Mouse (Mus musculus) kidney, postnatal 0 days (tissue): ENCODE results near the gene Rbm43. TPM values are rescaled to one million over a fixed set of nuclear protein-coding genes. Genes with fewer than 3 reads are reported as not detected.

Source experiments
- ATAC-seq: fragments of 200-750 bp; cut with Nextera tagmentation; replicated peaks from 2 replicates; pipeline ENCODE4 v1.8.0; 2017; ENCODE audit warnings: low read depth, moderate number of reproducible peaks, moderate TSS enrichment, moderate library complexity; ENCODE audit not compliant: low FRiP score
- DNase-seq: peaks from one replicate; pipeline ENCODE4 v3.0.0-alpha.2; 2016; ENCODE audit warnings: low spot score
- H3K27ac ChIP-seq: fragments of 300-500 bp; sonication (generic); 2 replicates; pipeline ENCODE4 v1.5.1; 2014; ENCODE audit warnings: mild to moderate bottlenecking
- H3K27me3 ChIP-seq: fragments of 300-500 bp; sonication (generic); 2 replicates; pipeline ENCODE4 v1.6.1; 2014; ENCODE audit warnings: low read length, mixed read lengths; ENCODE audit not compliant: insufficient read depth
- H3K36me3 ChIP-seq: fragments of 300-500 bp; sonication (generic); 2 replicates; pipeline ENCODE4 v1.6.1; 2014; ENCODE audit warnings: low read length, mixed read lengths; ENCODE audit not compliant: insufficient read depth
- H3K4me1 ChIP-seq: fragments of 300-500 bp; sonication (generic); replicated peaks from 2 replicates; pipeline ENCODE4 v1.6.1; 2014; ENCODE audit warnings: antibody characterized with exemption, low read length, mixed read lengths; ENCODE audit not compliant: insufficient read depth
- H3K4me2 ChIP-seq: fragments of 300-500 bp; sonication (generic); 2 replicates; pipeline ENCODE4 v1.6.1; 2014; ENCODE audit warnings: mild to moderate bottlenecking, low read length, moderate library complexity, mixed read lengths
- H3K4me3 ChIP-seq: fragments of 300-500 bp; sonication (generic); replicated peaks from 2 replicates; pipeline ENCODE4 v1.5.1; 2014; ENCODE audit warnings: low read depth, low read length
- H3K9ac ChIP-seq: fragments of 300-500 bp; sonication (generic); 2 replicates; pipeline ENCODE4 v1.6.1; 2014; ENCODE audit warnings: low read depth, low read length
- H3K9me3 ChIP-seq: fragments of 300-500 bp; sonication (generic); replicated peaks from 2 replicates; pipeline ENCODE4 v1.6.1; 2016; ENCODE audit warnings: low read length, inconsistent platforms, mixed read lengths
- CTCF ChIP-seq: IDR thresholded peaks from 2 replicates; pipeline ENCODE4 v1.5.1; 2016; ENCODE audit warnings: antibody characterized with exemption, low read depth, mild to moderate bottlenecking, moderate library complexity
- WGBS: fragments of 180-500 bp; shearing (Covaris S2); extraction: QIAGEN DNeasy Blood & Tissue Kit; methylation state at CpG from one replicate; pipeline ENCODE4 v1.1.7; 2014; 5-methylcytosine and 5-hydroxymethylcytosine counted together
- polyA plus RNA-seq: library from polyadenylated mRNA; unstranded; fragments of >200 nt; fragmentation: Nextera tagmentation; extraction: Ambion mirVana; gene quantifications from 2 replicates; pipeline ENCODE4 v1.2.1, GENCODE M21; 2015

The Rbm43 gene
- polyA plus RNA-seq, 1 experiment from 2014 or later = 13.1 TPM

GRCm38 (mm10) chr2:51938750-51939149, 3.8 kb upstream of the Rbm43 start:
- Histone ChIP-seq H3K27me3 (no peaks in the 10 kb centered on the region), H3K9ac (no peak overlapping the region), H3K9me3 (no peaks in the 10 kb centered on the region), H3K4me1 (no peaks in the 10 kb centered on the region), H3K36me3 (no peaks in the 10 kb centered on the region), H3K4me3 (no peak overlapping the region), H3K4me2 (no peak overlapping the region), H3K27ac (no peak overlapping the region)
- DNase-seq (no peak), ATAC-seq (no peak)
- 46% methylated on average over 2 of the region's 3 CpGs for WGBS
- no peak for TF ChIP-seq CTCF

- Histone ChIP-seq H3K36me3 (no peaks in the 10 kb centered on the region), H3K4me2 (no peak overlapping the region), H3K4me1 (no peaks in the 10 kb centered on the region), H3K9me3 (no peaks in the 10 kb centered on the region), H3K27ac (no peak overlapping the region), H3K9ac (no peak overlapping the region), H3K4me3 (no peak overlapping the region), H3K27me3 (no peaks in the 10 kb centered on the region)
- TF ChIP-seq CTCF = no peak
- WGBS = 80% methylated on average over 6 of the region's 6 CpGs
- no peak for ATAC-seq
- no peak for DNase-seq
Measured at GRCm38 (mm10) chr2:51937004-51937403, 2.0 kb upstream of the Rbm43 start.

- no peaks in the 10 kb centered on the region for H3K27me3 ChIP-seq
- H3K9me3 ChIP-seq = no peaks in the 10 kb centered on the region
- H3K9ac ChIP-seq = no peak overlapping the region
- 85% methylated on average over 3 of the region's 3 CpGs for WGBS
- no peaks in the 10 kb centered on the region for H3K4me1 ChIP-seq
- no peak overlapping the region for H3K27ac ChIP-seq
- no peak overlapping the region for H3K4me2 ChIP-seq
- H3K36me3 ChIP-seq = no peaks in the 10 kb centered on the region
- DNase-seq (no peak), ATAC-seq (no peak)
- H3K4me3 ChIP-seq = no peak overlapping the region
- TF ChIP-seq CTCF = no peak
Measured at GRCm38 (mm10) chr2:51936585-51936984, 1.6 kb upstream of the Rbm43 start.

- no peak for TF ChIP-seq CTCF
- no peak for DNase-seq
- Histone ChIP-seq H3K4me3 (no peak overlapping the region), H3K9ac (no peak overlapping the region), H3K27ac (no peak overlapping the region), H3K9me3 (no peaks in the 10 kb centered on the region), H3K4me2 (no peak overlapping the region), H3K36me3 (no peaks in the 10 kb centered on the region), H3K4me1 (no peaks in the 10 kb centered on the region), H3K27me3 (no peaks in the 10 kb centered on the region)
- 93% methylated on average over 7 of the region's 7 CpGs for WGBS
- ATAC-seq = no peak
Measured at GRCm38 (mm10) chr2:51935921-51936320, 958 bp upstream of the Rbm43 start.

GRCm38 (mm10) chr2:51933341-51934134, 1.4 kb downstream of the Rbm43 start:
- Histone ChIP-seq H3K27ac (no peak overlapping the region), H3K4me2 (peak overlapping the region; percentile 82), H3K9ac (no peak overlapping the region), H3K4me3 (peak overlapping the region; percentile 76), H3K9me3 (no peaks in the 10 kb centered on the region), H3K27me3 (no peaks in the 10 kb centered on the region), H3K4me1 (no peaks in the 10 kb centered on the region), H3K36me3 (no peaks in the 10 kb centered on the region)
- 39% methylated on average over 12 of the region's 12 CpGs for WGBS
- ATAC-seq (no peak), DNase-seq (peak; percentile 19)
- no peak for TF ChIP-seq CTCF

- ATAC-seq = no peak
- no peak for TF ChIP-seq CTCF
- Histone ChIP-seq H3K27me3 (no peaks in the 10 kb centered on the region), H3K4me1 (no peaks in the 10 kb centered on the region), H3K9me3 (no peaks in the 10 kb centered on the region), H3K36me3 (no peaks in the 10 kb centered on the region), H3K27ac (no peak overlapping the region), H3K4me3 (no peak overlapping the region), H3K4me2 (peak overlapping the region; percentile 31), H3K9ac (no peak overlapping the region)
- DNase-seq = no peak
- 55% methylated on average over 7 of the region's 7 CpGs for WGBS
Measured at GRCm38 (mm10) chr2:51931241-51931640, 3.7 kb downstream of the Rbm43 start.
